Mouse (Mus musculus) CH12.LX (cell line): ENCODE data around the gene Tbc1d14.

ENCODE experiments used
- MEF2A ChIP-seq: IDR thresholded peaks from 2 replicates; pipeline ENCODE4 v1.6.1; 2014; ENCODE audit warnings: low read depth, mild to moderate bottlenecking, inconsistent platforms, low read length, improper control_type of control experiment, borderline replicate concordance
- NRF1 ChIP-seq: IDR thresholded peaks from 2 replicates; pipeline ENCODE4 v1.6.1; 2014; ENCODE audit warnings: low read depth, mild to moderate bottlenecking, inconsistent platforms, low read length, improper control_type of control experiment, moderate library complexity
- POLR2A ChIP-seq: IDR thresholded peaks from 2 replicates; pipeline ENCODE4 v1.6.1; 2011; ENCODE audit warnings: low read depth, mild to moderate bottlenecking, improper control_type of control experiment, low read length

DNA sequence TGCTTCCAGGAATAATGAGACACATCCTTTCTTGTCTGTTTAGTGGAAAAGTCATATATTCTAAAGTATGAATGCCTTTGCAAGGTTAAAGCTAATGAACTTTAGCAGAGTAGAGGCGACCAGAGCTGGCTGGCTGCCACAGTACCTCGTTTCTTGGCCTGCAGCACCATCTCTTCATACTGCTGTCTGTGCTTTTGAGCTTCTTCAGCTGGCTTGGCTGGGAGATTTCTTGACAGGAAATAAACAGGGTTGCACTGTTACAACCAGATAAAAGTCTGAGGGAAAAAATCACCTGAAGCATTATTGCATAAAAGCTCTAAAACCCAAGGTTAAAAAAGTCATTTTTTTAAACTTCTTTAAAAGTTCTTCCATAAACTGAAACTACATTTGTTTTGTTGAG is 70.3 kb downstream of the Tbc1d14 start:
- TF ChIP-seq NRF1 (no peak), MEF2A (no peak), POLR2A (no peak)
